Mouse (Mus musculus): ENCODE results near the gene Srgap1.
A peak's percentile ranks its signal among the peaks of the same experiment; 100 is the strongest.

The Srgap1 gene

DNA sequence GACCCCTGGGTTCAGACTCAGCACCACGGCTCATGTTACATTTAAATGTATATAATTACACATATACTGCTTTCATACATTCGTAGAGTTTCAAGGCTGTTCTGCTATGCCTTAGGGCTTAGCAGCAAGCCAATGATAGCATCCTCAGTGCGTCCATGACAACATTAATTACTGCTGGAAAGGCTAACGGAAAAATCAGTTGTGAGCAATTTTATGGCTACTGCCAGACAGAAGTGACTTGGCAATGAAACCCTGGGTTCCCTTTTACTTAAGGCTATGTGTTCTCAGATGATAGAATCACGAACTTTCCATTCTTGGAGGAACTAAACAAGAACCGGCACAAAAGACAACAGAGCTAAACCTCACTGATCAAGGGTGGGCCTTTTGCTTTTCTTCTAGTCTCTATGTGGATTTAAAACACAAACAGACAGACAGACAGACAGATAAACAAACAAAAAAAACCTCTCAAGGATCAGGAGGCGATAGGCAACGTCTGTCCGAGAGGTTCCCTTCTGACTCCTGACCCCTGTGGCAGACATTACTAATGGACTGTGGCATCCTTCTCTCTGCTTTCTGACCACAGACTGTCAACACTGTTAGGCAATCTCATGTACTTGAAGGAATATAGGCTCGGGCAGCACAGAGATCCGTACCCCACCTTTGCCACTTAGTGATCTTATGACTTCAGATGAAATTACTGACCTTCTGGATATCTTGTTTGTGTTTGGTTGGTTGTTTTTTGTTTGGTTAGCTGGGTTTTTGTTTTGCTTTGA, 85.8 kb downstream of the Srgap1 start:
- DNase-seq (ENCODE audit: low spot score) = peak; percentile 20

DNA sequence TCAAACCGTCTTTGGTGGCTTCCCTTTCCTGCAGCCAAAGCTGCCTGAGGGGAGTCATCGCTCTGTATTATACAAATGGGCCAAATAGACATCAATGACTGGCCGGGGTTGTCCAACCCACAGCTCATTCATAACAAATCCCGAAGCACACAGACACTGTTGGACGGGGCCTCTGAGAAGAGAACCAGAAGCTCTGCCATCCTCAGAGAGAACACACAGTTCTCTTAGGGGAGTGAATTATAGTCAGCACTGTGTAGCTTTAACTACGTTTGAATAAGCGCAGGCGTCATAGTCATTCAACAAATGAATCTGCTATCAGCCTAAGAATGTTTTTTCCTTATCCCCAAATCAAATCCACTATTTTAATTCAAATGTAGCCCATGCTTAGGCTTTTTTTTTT, 88.4 kb downstream of the Srgap1 start:
- DNase-seq (ENCODE audit: low spot score) = no peak

DNA sequence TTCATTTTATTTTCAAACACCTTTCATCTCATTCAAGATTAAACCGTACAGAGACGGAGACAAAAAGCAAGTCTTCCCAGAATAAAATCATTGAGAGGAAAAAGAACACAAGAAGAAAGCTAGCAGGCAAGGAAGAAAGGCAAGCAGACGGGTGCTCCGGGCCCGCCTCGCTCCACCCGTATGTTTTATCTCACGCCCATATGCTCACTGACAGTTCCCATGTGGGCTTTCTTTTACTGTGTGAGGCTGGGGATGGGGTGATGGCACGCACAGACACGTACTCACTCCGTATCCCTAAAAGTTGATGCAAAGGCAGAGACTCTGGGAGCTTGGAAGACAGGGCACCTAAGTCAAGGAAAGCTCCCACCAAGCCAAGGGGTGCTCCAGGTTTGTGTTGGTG, 90.6 kb downstream of the Srgap1 start:
- DNase-seq (ENCODE audit: low spot score) = no peak

DNA sequence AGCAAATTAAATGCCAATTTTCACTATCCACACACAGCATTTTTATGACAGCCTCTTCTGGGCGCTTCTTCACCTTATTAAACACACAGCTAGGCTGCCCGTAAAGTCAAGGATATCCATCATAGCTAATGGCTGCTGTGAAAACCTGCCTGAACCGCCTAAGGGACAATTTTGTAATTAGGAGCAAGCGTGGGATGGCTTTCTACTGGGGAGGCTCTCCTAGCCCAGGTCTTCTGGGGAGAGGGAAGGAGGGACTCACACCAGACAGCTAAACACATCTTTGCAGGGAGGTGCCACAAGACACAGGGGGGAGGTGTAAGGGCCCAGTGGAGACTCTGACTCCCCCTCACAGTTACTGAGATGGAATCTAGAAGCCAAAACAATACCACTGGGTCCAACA, 91.4 kb downstream of the Srgap1 start:
- no peak for DNase-seq (ENCODE audit: low spot score)

DNA sequence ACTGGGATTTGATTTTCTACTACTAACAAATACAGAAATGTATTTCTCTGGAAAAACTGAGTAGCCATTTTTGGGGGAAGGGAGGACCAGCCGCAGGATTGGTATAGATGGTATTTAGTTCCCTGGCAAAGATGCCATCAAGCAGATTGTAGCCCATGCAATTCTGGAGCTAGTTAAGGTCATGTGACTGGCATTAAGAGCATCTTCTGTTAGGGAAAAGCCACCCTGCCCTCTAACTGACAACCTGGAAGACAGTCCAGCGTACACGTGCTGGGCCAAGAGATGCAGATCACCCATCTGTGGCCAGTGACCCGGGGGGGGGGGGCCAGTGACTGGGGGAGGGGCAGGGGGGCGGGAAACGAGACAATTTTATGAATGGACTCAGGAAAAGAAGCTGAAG, 92.2 kb downstream of the Srgap1 start:
- DNase-seq (ENCODE audit: low spot score) = no peak

DNA sequence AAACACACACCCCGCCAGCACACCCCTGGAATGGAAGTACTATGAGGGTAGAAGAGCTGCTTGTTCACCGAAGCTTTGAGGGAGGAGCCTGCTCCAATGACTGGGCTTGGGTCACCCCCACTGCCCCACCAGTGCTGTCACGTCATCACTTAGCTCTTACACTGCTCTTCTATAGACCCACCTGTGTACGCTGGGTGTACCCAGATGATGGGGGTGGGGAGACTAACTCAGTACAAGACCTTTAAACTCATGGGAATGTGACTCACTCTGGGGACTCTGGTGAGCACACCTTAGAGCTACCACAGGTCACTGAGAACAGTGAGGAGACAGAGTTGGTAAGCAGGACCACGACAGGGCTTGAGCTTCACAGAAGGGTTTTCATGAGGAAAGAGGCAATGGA, 94.1 kb downstream of the Srgap1 start:
- no peak for DNase-seq (ENCODE audit: low spot score)

DNA sequence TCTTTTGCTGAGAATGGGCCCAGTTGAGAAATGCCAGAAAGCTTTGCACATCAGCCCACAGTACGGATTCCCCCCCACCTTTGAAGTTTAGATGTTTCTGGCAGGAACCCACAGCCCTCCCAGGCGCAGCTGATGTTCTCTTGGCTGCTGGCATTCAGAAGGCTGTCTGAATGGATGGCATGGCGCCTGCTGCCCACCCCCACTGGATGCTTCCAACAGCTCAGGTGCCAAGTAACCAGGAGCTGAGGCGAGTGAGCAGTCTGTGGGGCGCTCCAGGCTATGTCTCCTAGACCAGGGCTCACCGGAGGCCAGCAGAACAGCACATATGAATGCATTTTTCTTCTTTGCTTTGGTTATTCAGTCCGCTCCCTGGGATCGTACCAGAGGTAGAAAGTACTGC, 100.9 kb downstream of the Srgap1 start:
- DNase-seq (ENCODE audit: low spot score) = no peak

DNA sequence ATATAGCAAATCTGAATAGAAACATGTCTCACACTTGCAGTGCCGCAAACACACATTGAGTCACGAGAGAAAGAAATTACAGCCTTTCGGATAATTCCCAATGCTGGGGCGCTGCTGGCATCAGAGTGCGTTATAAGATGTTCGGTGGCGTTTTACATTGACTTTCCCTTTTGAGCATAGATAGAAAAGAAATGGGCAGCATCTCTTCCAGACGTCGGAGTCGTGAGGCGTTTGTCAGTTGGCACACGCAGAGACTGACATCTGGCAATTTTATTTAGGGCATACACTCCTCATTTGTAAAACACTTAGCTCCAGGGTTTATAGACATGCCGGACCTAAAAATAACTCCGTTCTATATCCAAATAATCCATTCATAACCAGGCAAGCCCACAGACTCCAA, 115.2 kb downstream of the Srgap1 start:
- no peak for DNase-seq (ENCODE audit: low spot score)

DNA sequence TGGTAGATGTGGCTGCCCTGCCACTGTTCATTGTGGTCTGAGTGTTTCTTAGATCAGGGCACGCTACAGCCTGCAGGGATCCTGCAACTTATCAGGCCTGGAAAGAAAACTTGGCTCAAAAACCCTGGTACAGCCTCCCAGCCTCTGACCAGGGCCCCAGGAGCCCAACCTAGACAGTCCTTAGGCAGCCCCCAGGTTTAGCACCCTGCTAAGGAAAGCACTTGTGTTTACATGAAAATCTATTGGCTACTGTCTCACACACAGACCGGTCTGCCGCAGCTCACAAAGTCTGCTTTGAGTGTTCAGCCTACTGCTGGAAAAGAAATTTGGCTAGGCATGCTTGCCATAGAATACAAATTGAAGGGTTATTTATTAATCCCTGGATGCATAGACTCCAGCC, 121.0 kb downstream of the Srgap1 start:
- DNase-seq (ENCODE audit: low spot score) = no peak

DNA sequence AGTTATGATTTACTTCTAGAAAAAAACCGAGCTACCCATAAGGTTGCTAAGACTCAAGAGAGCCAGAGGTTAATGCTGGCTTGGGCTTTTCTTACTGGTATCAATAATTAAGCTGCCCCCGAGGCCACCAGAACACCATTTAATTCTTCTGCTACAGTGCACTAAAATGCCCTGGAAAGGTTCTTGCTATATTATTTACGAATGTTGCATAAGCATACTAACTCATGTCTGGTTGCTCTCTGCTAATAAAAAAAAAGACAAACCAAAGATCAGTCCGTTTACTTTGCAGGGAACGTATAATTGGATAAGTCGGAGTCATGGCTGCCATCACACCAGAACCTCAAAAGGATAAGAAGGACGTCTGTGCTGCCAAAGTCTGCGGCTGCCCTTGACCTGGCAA, 128.1 kb downstream of the Srgap1 start:
- DNase-seq (ENCODE audit: low spot score) = no peak

DNA sequence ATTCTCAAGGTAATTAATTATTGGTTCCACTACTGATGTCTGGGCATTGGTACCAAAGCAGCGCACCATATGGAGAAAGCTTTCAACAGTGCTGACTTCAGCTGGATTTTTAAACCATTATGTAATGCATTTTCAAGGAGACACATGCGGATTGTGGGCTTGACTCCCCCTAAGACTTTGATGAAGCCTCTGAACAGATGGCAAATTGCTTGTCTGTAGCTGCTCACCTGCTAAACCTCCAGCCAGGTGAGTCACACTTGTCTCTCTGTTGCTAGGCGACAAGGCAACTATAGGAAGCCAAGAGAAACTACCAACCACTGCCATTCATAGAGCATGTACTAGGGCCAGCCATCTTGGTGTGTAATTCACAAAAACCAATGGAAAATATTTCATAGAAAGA, 128.5 kb downstream of the Srgap1 start:
- DNase-seq (ENCODE audit: low spot score) = no peak

DNA sequence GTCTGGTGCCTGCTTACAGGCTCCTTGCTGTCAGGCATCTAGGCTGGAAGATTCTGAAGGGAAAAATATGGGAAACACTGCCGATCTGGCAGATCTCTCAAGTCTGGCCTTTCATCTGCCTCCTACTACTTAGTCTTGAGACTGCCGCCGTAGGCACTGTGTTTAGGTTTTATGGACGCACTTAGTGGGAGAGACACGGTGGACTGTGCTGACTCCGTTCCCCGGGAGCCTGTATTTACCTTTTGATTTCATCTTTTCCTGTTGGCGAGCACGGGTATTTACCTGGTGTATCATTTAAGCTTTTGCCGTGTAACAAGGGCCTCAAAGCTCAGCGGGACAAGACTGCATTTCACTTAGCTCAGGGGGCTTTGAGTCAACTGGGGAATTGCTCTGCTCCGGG, 131.6 kb downstream of the Srgap1 start:
- DNase-seq (ENCODE audit: low spot score) = no peak

DNA sequence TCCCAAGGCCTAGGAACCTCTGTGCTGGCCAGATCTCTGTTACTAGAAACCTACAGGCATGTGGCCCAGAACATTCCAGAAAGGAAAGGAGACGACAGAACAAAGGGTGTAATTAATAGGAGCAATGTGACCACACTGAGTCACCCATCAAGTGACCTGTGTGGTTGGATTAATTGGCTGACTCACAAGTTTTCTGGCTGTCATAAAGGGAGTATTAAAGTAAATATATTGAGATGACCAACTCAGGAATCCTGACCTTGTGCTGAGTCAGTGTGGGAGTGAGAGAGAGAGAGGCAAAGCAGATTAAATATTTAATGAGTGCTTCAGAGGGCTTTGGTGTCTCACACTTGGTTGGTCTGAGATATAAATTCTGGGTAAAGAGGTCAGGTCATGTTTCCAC, 143.0 kb downstream of the Srgap1 start:
- DNase-seq (ENCODE audit: low spot score) = peak; percentile 26

DNA sequence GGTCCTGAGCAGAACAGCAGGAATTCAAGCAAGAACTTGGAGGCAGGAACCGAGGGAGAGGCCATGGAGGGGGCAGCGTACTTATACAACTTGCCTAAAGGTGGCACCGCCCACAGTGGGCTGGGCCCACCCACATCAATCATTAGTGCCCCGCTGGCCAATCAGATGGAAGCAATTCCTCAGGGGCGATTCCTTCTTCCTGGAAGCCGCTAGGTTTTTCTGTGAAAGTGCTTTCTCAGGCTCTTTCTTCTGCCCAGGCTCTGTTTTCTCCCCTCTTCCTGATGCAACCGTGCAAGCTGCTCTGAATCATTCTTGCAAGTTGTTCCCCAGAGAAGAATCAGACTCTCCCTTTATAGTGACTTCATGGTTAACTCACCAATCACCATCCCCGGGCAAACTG, 144.5 kb downstream of the Srgap1 start:
- no peak for DNase-seq (ENCODE audit: low spot score)

DNA sequence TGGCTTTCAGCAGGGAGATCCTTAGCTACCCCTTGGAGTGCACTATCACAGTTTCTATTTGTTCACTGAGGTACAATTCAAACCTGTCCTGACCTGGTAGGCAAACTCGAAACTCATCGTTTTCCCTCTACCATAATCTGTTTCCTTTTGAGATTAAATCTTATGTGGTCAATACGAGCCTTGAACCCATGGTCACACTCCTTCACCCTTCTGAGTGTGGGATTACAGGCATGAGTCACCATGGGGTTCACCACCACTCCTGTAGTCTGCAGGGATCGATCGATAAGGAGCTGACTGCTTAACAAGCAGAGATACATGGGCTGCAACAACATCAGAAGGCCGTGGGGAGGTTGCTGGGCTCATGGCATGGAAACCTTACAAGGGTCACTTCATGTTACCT, 146.3 kb downstream of the Srgap1 start:
- no peak for DNase-seq (ENCODE audit: low spot score)

DNA sequence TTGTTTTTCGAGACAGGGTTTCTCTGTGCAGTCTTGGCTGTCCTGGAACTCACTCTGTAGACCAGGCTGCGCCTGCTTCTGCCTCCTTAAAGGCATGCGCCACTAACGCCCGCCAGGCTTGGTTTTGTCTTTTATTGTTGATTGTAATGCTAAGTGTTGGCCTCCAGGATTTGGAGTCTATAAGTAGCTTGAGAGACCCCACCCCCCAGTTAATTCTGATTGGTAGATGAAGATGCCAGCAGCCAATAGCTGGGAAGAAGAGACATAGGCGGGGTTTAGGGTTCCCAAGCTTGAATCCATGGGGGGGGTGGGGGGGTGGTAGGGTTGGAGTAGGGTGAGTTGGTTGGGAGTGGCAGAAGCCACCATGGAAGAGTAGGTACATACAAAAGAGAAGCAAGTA, 147.4 kb downstream of the Srgap1 start:
- DNase-seq (ENCODE audit: low spot score) = no peak

DNA sequence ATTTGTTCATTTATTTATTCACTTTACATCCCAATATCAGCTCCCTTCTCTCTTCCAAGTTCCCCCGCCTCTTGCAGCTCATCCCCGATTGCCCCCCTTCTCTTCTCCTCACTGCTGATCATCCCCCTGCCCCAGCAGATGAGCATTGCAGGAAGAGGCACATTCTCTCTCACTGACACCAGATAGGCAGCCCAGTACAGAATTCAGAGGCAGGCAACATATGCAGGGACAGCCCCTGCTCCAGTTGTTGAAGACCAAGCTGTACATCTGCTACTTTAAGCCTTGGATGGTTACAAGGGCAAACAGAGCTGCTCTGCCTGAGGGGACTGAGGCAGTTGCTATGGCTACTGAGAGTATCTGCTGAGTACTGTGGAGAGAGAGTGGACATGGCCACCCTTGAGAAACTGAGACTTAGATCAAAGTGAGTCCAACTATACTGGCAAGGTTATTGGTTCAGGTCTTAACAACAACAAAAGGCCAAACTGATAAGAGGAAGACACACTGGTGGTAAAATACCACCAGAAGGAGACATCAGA, 149.2 kb downstream of the Srgap1 start:
- DNase-seq (ENCODE audit: low spot score) = no peak

DNA sequence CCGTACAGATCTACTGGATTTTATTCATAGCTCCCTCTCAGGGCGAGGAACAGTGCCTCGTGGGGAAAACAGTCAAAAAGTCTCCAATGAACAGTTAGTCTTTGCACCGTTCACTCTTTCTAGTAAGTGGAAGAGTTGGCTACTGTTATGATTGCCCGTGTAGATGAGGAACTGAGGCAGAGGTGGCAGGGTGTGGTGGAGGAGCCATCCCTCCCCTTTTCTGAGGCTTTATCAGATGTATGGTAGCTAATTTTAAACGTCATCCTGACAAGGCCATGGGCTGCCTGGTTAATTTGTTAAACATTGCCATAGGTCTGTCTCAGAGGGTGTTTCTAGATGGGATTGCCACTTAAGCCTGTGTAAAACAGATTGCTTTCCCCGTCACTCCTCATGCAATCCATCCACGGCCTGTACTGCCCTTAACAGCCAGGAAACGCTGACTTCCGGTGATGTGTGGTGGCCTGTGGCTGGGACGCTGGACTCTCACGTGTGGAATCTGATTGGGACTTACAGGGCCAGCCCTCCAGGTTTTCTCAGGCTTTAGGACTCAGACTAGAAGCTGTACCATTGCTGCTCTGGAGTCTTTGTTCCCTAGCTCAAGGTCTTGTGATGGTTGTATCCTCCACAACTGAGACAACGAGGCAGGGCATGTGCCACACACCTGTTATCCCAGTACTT, 155.6 kb downstream of the Srgap1 start:
- DNase-seq (ENCODE audit: low spot score) = no peak

DNA sequence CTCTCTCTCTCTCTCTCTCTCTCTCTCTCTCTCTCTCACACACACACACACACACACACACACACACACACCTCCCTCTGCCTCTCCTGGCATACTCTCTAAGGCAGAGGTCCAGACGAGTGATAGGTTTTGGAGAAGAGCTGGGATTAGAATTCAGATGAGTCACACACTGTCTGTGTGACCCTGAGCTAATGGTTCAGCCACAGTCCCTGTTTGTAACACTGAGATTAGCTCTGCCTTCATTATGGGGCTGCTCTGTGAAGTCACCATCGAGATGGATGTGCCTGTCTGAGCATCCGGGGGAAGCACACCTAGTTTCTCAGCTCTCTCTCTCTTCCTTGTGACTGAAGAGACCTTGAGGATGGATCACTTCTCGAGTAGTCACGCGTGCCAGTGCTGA, 157.1 kb downstream of the Srgap1 start:
- no peak for DNase-seq (ENCODE audit: low spot score)

DNA sequence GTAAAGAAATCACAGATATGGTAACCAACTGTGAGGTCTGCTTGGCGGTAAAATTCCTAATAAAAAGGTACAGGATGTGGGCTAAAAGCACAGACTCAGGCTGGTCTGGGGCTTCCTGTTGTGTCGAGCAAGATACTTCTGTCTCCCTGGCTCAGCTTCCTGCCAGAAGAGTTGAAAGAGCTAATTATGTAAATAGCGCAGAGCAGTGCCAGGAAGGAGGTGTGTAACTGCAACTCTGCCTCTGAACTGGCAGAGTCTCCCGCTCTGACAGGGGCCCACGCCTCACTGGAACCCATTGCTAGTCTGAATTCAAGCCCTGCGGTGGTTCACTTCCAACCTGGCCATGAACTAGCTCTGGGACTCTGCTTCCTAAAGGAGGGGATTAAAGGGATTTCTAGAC, 160.3 kb downstream of the Srgap1 start:
- DNase-seq (ENCODE audit: low spot score) = peak; percentile 52

DNA sequence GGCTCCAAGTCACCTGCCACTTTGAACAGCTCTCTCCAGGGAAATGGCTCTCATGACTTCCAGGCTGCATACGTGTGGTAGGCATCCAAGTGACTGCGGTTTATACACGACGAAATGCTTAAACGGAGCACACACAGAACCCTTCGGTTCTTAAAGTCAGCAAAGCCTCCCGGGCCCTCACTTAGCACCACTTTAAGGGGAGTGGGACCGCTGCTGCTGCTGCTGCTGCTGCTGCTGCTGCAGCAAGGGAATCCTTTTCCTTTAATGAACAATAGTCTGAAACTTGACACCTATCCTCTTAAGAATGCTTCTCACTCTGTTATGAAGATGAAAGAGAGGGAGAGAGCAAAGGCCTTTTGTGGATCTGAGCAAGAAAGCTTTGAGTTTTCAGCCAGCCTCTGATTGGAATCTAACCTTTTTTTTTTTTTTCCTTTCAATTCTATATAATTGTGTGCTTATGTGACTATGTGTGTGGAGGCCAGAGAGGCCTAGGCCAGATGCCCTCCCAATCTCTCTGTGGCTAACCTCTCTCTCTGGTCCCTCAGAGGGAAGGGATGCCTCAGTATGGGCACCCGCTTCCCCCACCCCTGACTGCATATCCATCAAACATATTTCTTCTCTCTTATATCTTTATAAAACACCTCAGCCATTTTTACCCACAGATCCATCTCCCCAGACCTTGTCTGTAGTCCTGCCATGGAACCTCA, 161.4 kb downstream of the Srgap1 start:
- no peak for DNase-seq (ENCODE audit: low spot score)

DNA sequence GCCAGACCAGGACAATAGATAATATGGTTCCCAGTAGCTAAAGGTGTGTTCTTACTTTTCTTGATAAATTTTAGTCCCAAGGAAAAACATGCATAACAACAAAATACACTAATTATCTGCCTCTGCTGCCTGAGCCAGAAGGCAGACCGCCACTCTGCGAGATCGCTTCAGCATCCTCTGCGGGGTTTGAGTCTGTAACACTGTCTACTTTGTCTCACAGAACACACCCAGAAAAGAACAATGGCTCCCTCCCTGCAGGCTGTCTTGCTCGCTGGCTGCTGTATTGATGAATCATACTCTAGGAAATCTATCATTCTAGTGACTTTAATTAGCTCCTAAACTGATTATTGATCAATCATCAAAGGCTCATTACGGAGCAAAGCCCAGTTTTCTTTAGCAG, 164.7 kb downstream of the Srgap1 start:
- DNase-seq (ENCODE audit: low spot score) = no peak

DNA sequence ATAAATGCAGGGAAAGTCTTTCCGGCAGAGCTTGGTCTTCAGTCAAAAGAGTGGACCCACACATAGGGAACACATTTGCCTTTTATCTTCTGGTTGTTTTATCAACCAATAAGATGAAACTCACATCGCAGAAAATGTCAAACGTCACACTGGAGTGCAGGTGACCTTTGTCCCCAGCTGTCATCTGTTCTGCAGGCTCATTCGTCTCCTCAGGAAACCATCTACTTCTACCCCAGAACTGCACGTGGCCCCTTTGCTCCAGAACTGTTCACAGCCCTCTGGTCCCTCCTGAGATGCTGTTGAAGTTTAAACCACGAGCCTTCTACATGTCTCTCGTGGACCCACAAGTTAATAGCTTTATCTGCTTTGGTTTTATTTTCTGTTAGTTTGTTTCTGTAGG, 168.3 kb downstream of the Srgap1 start:
- DNase-seq (ENCODE audit: low spot score) = no peak

Measured in lung, postnatal 25 days (tissue).